Mouse (Mus musculus) ovary, postnatal 10 days (tissue): ENCODE results near the gene Mrpl35.

Source experiments
- DNase-seq: peaks from one replicate; pipeline ENCODE4 v3.0.0; 2022; ENCODE audit warnings: low spot score

Mrpl35 gene

DNA sequence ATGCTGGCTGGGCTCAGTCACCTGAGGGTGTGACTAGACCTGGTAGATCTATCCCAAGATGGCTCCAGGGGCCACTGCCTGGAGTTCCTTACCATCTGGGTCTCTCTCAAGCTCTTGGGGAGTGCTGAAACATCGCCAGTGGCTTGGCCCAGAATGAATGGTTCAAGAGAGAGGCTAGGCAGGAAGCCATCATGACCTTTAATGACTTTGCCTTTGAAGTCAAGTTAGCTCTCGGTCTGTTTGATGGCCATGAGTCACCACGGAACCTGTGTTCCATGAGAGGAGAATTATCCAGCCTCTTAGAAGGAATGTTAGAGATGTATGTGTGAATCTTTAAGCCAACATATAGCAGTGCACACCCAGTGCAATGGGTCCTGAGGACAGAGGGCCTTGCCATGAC lies 27.4 kb downstream of the Mrpl35 start:
- no peak for DNase-seq

DNA sequence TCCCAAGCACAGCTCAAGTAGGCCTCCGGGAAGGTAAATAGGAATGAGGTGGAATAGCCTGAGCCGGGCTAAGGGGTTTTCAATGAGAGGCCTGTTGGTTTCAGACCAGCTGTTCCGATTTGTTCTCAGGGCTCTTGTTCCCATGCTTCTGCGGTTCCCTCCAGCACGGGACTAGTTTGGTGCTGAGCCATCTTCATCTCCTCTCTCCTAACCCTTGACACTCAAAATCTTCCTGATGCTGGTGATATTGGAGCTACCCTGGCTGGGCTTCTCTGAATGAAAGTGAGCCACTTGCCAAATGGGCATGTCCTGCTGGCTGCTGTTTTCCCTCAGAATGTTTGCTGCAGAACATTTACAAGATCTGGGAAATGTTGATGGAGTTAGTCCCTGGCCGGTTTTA lies 35.0 kb downstream of the Mrpl35 start:
- no peak for DNase-seq

DNA sequence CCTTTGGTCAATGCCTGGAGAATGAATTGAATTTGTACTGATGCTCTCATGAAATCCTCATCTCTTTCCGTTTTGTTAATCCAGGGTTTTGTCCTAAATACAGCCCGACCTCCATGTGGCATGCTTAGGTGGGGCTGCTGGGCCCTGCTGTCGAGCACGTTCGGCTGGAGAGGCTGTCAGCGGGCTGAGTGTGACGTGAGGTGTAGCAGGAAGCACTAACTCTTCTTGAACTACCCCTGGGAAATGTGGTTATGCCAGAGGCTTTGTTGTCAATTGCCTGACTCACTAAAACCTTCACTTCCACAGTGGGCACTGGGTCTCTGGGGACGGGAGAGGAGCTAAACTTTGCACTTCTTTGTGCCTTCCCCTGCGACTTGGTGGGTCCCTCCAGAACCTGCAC lies 38.4 kb downstream of the Mrpl35 start:
- no peak for DNase-seq

DNA sequence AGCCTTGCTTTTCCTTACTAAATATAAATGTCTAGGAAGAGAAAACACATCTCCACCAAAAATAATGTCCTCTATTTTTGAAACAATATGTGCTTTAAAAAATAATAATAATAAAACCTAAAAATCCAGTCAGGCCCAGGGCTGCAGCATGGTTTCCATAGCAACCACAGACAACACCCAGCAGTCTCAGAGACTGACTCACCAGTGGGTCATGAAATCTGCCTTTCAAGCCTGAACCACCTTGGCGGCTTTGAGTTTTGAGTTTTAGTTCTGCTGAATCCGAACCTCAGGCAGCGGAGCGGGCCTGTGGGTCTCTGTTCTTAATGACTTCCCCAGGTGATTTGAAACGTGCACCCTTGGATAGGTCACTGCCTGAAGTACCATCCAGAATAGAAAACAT lies 43.6 kb downstream of the Mrpl35 start:
- DNase-seq: no peak

DNA sequence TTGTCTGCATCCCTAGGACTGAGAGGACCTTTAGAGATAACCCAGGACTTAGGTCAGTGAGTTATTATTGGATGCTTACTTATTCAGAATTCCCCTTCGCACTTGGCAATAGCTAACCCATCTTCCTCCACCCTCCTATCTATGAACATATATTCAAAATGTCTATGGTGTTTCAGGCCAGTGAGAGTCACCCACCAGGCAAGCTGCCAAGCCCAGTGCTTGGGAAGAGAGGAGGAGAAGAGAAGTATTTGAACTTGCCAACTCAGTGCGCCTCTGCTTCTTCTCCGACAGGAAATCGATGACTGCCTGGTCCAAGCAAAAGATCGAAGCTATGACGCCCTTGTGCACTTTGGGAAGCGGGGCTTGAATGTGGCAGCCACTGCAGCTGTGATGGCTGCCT lies 46.3 kb downstream of the Mrpl35 start:
- DNase-seq: no peak

DNA sequence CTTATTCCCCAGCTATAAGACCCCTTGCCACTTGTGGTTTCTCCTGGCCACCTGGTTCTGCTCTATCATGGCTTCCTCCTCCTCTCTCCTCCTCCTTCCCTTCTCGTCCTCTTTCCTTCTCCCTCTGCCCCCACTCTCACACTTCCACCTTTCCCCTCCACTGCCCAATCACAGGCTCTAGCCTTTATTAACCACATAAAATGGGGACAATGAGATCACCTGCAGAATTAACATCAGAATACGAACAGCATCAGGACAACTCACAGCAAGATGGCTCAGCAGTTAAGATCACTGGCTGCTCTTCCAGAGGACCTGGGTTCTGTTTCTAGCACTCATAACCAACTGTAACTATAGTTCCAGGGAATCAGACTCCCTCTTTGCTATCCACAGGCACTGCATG lies 46.9 kb downstream of the Mrpl35 start:
- no peak for DNase-seq

DNA sequence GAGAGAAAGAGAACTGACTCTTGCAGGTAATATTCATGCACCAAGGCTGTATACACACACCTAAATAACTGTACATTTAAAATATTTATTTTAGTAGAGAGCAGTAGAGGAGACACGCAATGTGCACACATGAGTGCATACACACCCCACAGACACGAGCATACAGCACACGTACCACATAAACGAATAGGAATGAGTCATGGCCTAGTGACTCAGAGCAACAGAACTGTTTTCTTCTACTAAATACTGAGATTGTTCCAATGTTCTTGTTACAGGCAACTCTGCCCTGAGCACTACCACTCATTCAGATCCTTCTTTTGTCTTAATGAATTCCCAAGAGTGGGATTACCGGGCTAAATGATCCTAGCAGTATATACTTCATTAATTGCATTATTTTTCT lies 48.8 kb downstream of the Mrpl35 start:
- DNase-seq: no peak

DNA sequence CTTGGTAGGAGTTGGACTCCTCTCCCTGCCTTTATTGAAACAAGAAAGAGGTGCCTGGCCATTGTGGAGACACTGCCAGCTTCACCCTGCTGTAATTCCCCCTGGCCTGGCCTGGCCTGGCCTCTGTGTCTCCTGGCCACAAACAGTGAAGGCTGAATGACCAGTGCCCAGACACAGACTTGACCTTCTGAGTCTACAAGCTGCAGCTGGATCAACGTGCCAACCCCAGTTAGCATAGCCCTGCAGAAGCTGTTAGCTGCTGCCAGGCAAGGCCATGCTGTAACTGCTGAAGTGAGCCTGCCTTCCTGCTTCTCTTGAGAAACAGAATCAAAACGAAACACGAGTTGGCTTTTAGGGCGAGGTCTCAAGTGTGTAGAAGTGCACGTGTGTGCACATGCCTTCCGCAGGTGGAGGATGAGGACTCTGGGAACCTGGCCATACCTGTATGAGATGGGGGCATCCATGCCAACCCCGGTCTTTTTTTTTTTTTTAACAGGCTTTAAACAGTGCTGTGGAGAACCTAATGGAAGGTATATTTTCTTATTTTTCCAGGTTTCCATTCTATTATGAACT lies 54.0 kb downstream of the Mrpl35 start:
- DNase-seq: no peak

DNA sequence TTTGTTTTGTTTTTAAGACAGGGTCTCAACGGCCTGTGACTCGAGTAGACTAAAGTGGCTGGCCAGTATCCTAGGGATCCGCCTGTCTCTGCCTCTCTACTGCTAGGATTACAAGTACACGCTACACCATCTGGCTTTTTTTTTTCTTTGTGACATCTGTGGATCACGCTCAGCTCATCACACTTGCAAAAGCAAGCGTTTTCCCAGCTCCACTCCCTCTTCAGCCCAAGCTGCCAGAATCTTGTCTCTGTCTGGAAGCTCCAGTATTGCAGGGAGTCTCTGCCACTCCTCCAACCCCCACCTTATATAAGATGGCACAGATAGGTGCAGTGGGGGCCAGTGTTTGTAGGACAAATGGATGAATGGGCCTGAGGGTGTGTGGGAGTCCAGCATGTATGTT lies 54.6 kb downstream of the Mrpl35 start:
- no peak for DNase-seq

DNA sequence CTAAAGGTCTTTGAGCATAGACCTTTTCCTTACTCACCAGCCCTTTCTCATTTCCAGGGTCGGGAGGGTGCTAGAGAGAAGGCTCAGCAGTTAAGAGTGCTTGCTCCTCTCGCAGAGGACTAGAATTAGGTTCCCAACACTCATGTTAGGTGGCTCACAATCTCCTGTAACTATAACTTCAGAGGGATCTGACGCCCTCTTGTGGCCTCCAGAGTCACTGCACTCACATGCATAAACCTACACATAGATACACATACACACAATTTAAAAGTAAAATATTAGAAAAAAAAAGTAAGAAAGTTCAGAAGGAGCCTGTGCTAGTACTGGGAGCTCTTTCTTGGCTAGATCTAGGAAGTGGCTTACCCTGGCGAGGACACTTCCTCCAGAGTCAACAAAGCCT lies 55.5 kb downstream of the Mrpl35 start:
- no peak for DNase-seq

DNA sequence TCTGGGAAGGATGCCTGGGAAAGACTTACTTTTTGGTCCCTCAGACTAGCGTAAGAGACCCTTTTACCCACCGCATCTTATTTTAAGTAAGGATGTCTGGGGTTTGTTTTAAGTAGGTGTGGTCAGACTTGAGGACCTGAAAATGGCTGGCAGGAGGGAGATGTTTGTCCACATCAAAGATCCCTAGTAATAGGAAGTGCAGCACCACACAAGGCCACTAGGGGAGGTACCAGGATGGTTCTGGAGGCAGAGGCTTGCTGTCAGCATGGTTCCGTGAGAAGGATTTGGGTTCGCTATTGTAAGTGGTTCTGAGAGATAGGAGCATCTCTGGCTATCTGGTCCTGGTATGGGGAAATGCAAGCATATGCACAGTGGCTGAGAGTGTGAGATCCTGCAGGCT lies 55.9 kb downstream of the Mrpl35 start:
- no peak for DNase-seq

DNA sequence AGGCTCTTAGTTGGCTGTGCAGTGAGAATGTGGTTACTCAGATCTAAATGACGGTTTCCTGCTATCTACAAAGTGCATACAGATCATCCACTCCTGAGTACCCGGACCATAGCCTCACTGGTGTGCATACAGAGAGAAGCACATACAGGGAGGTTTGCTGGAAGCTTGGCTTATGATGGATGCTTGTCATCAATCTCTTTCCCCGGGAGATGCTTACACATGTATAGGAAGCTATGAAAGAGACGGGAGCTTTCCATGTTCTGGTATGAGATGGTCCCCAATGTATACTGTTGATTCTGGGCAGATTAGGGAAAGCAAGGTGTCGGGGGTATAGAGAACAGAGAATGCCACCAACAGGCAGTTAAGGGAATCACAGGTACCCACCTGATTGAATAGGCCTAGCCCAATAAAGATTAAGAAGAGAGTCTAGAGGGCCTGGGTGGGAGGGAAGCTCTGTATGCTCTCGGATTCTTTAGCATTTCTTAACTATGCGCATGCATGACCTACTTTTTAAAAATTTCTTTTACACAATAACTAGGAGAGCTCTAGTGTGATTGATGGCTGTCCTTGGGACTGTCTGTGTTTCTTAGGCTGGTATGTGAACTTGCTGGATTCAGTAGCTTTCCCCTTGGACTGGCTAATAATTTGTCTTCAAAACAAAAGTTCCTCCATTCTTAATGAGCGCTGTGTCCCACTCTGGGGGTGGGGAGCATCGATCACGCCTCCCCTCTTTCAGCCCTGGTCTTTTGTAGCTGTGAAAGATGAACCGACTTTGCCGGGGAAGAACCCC lies 56.7 kb downstream of the Mrpl35 start:
- no peak for DNase-seq

DNA sequence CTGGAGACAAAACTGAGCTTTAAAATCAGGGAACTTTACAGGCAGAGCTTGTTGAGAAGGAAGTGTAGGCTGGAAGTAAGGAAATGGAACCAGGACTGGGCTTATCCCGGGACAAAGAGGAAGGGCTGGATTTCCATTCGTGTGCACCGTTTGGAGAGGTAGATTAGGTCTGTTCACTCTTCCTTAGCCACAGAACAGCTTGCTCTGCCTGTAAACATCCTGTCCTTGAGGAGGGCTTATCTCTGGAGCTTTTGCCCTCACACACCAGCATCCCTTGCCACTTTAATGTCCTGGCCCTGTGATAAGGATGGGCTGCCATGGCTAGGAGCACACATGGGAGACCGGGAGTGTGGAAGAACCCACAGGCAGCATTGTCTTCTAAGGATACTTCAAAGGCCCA lies 59.0 kb downstream of the Mrpl35 start:
- no peak for DNase-seq
